Comparison of ENCODE assay signal across 22 mouse cellular contexts in genomic region chr8:72453904-72454303, GRCm38 (mm10). TPM values are rescaled to one million over a fixed set of nuclear protein-coding genes. Genes with fewer than 3 reads are reported as not detected.
DNase-seq lines count a peak whose midpoint lies in the region; ATAC-seq and TF ChIP-seq lines count a peak whose summit lies in the region.
"Had no signal": no experiment of that assay in that cellular context is flagged by ENCODE, and none has a peak within 500 bp of the region (broad histone marks: within the 10 kb centered on the region; RNA-seq: fewer than 3 reads in every experiment).

No protein-coding gene starts in this region.

- no peak for TF ChIP-seq EP300 in MEL (IDR thresholded peaks at IDR 0.05; ENCODE audit: low read depth in 1 of 2, low read length in 2 of 2)

- DNase-seq in midbrain, postnatal 0 days (ENCODE audit: low spot score), result no peak
- no peak for DNase-seq in midbrain, embryonic 10.5 days (ENCODE audit: low spot score)
- no peak for DNase-seq in MEL (ENCODE audit: low read depth, low spot score)
- DNase-seq in brain, embryonic 14.5 days (ENCODE audit: low read depth), result no peak
- DNase-seq in heart, postnatal 36 days, result no peak
- DNase-seq in ovary, postnatal 36 days (ENCODE audit: low spot score), result no peak
- DNase-seq: adrenal gland, postnatal 10 days; cerebellum, adult 11-12 months; cerebellum, adult 9-10 months; cerebellum, postnatal 25 days; gastrocnemius, adult 2 months; gastrocnemius, postnatal 25 days; heart, adult 11 months; heart, postnatal 14 days had no signal

- H3K27me3 ChIP-seq in intestine, postnatal 0 days (replicated peaks; ENCODE audit: control insufficient read depth, insufficient read depth, low read length), result no peaks in the 10 kb centered on the region
- no peaks in the 10 kb centered on the region for H3K27me3 ChIP-seq in intestine, embryonic 15.5 days (replicated peaks)
- H3K27me3 ChIP-seq in midbrain, postnatal 0 days (ENCODE audit: insufficient read depth, low read length), result no peaks in the 10 kb centered on the region
- no peaks in the 10 kb centered on the region for H3K27me3 ChIP-seq in midbrain, embryonic 10.5 days (ENCODE audit: low read depth, poor library complexity, severe bottlenecking)
- H3K27me3 ChIP-seq in MEL (ENCODE audit: control insufficient read depth in 1 of 2, insufficient read depth in 2 of 2, low read length in 2 of 2), result no peaks in the 10 kb centered on the region
- H3K27me3 ChIP-seq: embryonic facial prominence, embryonic 12.5 days; forebrain, embryonic 12.5 days; hindbrain, embryonic 15.5 days; Patski had no signal

- H3K4me1 ChIP-seq in intestine, postnatal 0 days (replicated peaks; ENCODE audit: control insufficient read depth, insufficient read depth, low read length), result no peaks in the 10 kb centered on the region
- no peaks in the 10 kb centered on the region for H3K4me1 ChIP-seq in intestine, embryonic 15.5 days (replicated peaks)
- H3K4me1 ChIP-seq in midbrain, postnatal 0 days (ENCODE audit: insufficient read depth, low read length), result no peaks in the 10 kb centered on the region
- no peaks in the 10 kb centered on the region for H3K4me1 ChIP-seq in midbrain, embryonic 10.5 days
- no peaks in the 10 kb centered on the region for H3K4me1 ChIP-seq in MEL (ENCODE audit: control insufficient read depth in 1 of 2, insufficient read depth in 2 of 2, low read length in 2 of 2)
- H3K4me1 ChIP-seq: embryonic facial prominence, embryonic 12.5 days; forebrain, embryonic 12.5 days; hindbrain, embryonic 15.5 days had no signal

- intact Hi-C loops in heart, postnatal 36 days (cut with DNase I), result no loop called here

- no peak for TF ChIP-seq POLR2A in MEL (IDR thresholded peaks at IDR 0.05; ENCODE audit: control insufficient read depth in 1 of 2, insufficient read depth in 1 of 2, low read depth in 1 of 2, low read length in 2 of 2, poor library complexity in 1 of 2)
- TF ChIP-seq POLR2A in brain, embryonic 14.5 days (IDR thresholded peaks at IDR 0.05; ENCODE audit: borderline replicate concordance, extremely low read depth, insufficient read depth, insufficient read length, poor library complexity, severe bottlenecking), result no peak

- TF ChIP-seq CTCF in intestine, postnatal 0 days (IDR thresholded peaks at IDR 0.05; ENCODE audit: low read depth), result 0 out of 2 replicates have a peak, but pooled peaks have one; percentile 18
- peak; percentile 11; the same call in 1 of the 2 replicates for TF ChIP-seq CTCF in midbrain, postnatal 0 days (IDR thresholded peaks at IDR 0.05)
- TF ChIP-seq CTCF in MEL (IDR thresholded peaks at IDR 0.05 in 2 of 3, conservative IDR thresholded peaks at IDR 0.05 in 1 of 3; ENCODE audit: control insufficient read depth in 1 of 3, insufficient read depth in 1 of 3, low read depth in 2 of 3, low read length in 3 of 3, poor library complexity in 1 of 3, severe bottlenecking in 1 of 3), result peak in 2 of 3 experiments; percentile 13 to 29; a peak in 2 of 6 replicates
- TF ChIP-seq CTCF in brain, embryonic 14.5 days (IDR thresholded peaks at IDR 0.05; ENCODE audit: borderline replicate concordance, extremely low read depth, insufficient read depth, insufficient read length), result peak; percentile 1; the same call in 1 of the 2 replicates

- H3K4me3 ChIP-seq in intestine, postnatal 0 days (ENCODE audit: low read depth, low read length), result no peak overlapping the region
- H3K4me3 ChIP-seq in intestine, embryonic 15.5 days (replicated peaks), result no peak overlapping the region
- no peak overlapping the region for H3K4me3 ChIP-seq in midbrain, postnatal 0 days (ENCODE audit: low read depth, low read length)
- H3K4me3 ChIP-seq in midbrain, embryonic 10.5 days, result no peak overlapping the region
- no peak overlapping the region for H3K4me3 ChIP-seq in MEL (ENCODE audit: control insufficient read depth in 1 of 2, insufficient read depth in 1 of 2, low read depth in 2 of 2, low read length in 2 of 2)
- H3K4me3 ChIP-seq: embryonic facial prominence, embryonic 12.5 days; forebrain, embryonic 12.5 days; gastrocnemius, adult 2 months; heart, embryonic 10.5 days; hindbrain, embryonic 15.5 days had no signal

- no peak overlapping the region for H3K9ac ChIP-seq in intestine, postnatal 0 days (ENCODE audit: low read depth, low read length)
- H3K9ac ChIP-seq in intestine, embryonic 15.5 days, result no peak overlapping the region
- no peak overlapping the region for H3K9ac ChIP-seq in midbrain, postnatal 0 days (replicated peaks; ENCODE audit: low read length, poor library complexity, severe bottlenecking)
- H3K9ac ChIP-seq in MEL (ENCODE audit: control insufficient read depth, low read depth, low read length, poor library complexity, severe bottlenecking), result no peak overlapping the region
- H3K9ac ChIP-seq: embryonic facial prominence, embryonic 12.5 days; forebrain, embryonic 12.5 days; hindbrain, embryonic 15.5 days had no signal

- no peaks in the 10 kb centered on the region for H3K79me2 ChIP-seq in MEL (ENCODE audit: control insufficient read depth, insufficient read depth, low read length, poor library complexity)

- H3K9me3 ChIP-seq in intestine, postnatal 0 days (ENCODE audit: control insufficient read depth), result no peaks in the 10 kb centered on the region
- H3K9me3 ChIP-seq in intestine, embryonic 15.5 days, result no peaks in the 10 kb centered on the region
- H3K9me3 ChIP-seq in midbrain, postnatal 0 days (ENCODE audit: low read length), result no peaks in the 10 kb centered on the region
- H3K9me3 ChIP-seq in midbrain, embryonic 10.5 days (replicated peaks), result no peaks in the 10 kb centered on the region; the same call in 1 of the 2 replicates
- H3K9me3 ChIP-seq in MEL (replicated peaks; ENCODE audit: insufficient read depth, low read length), result no peaks in the 10 kb centered on the region
- H3K9me3 ChIP-seq: embryonic facial prominence, embryonic 12.5 days; heart, embryonic 10.5 days; hindbrain, embryonic 15.5 days had no signal

- no peak for TF ChIP-seq RAD21 in MEL (IDR thresholded peaks at IDR 0.05; ENCODE audit: low read depth, low read length)

- peaks cover 50% of the 10 kb centered on the region for H3K36me3 ChIP-seq in intestine, postnatal 0 days (ENCODE audit: control insufficient read depth, insufficient read depth)
- peaks cover 29% of the 10 kb centered on the region; the same call in 1 of the 2 replicates for H3K36me3 ChIP-seq in intestine, embryonic 15.5 days
- peaks cover 58% of the 10 kb centered on the region for H3K36me3 ChIP-seq in midbrain, postnatal 0 days (ENCODE audit: insufficient read depth, low read length)
- peaks cover 85% of the 10 kb centered on the region for H3K36me3 ChIP-seq in midbrain, embryonic 10.5 days
- peaks cover 0 to 4% of the 10 kb centered on the region in 2 experiments; a peak in 1 of 4 replicates for H3K36me3 ChIP-seq in MEL (ENCODE audit: control insufficient read depth in 1 of 2, insufficient read depth in 2 of 2, low read length in 2 of 2)

- H3K4me2 ChIP-seq in intestine, postnatal 0 days (replicated peaks; ENCODE audit: low read depth), result no peak overlapping the region
- no peak overlapping the region for H3K4me2 ChIP-seq in intestine, embryonic 15.5 days (replicated peaks)
- H3K4me2 ChIP-seq in midbrain, postnatal 0 days (ENCODE audit: low read depth, low read length, poor library complexity, severe bottlenecking), result no peak overlapping the region
- H3K4me2 ChIP-seq: embryonic facial prominence, embryonic 12.5 days; forebrain, embryonic 12.5 days; hindbrain, embryonic 15.5 days had no signal

- no peak overlapping the region for H3K27ac ChIP-seq in intestine, postnatal 0 days (ENCODE audit: low read depth, low read length)
- no peak overlapping the region for H3K27ac ChIP-seq in intestine, embryonic 15.5 days
- H3K27ac ChIP-seq in midbrain, postnatal 0 days (ENCODE audit: low read depth, low read length), result no peak overlapping the region
- no peak overlapping the region for H3K27ac ChIP-seq in midbrain, embryonic 10.5 days (replicated peaks)
- H3K27ac ChIP-seq in MEL (ENCODE audit: control insufficient read depth, low read depth, low read length), result no peak overlapping the region
- H3K27ac ChIP-seq: embryonic facial prominence, embryonic 12.5 days; forebrain, embryonic 12.5 days; gastrocnemius, adult 2 months; heart, embryonic 10.5 days; hindbrain, embryonic 15.5 days had no signal

- ATAC-seq in intestine, postnatal 0 days, result no peak
- no peak for ATAC-seq in intestine, embryonic 15.5 days
- no peak for ATAC-seq in midbrain, postnatal 0 days (ENCODE audit: low FRiP score)
- ATAC-seq: inflammation-experienced regulatory T-cells, adult 6 months; Patski had no signal

- WGBS in intestine, postnatal 0 days, result 94% methylated on average over 2 of the region's 2 CpGs
- WGBS in intestine, embryonic 15.5 days, result 94% methylated on average over 2 of the region's 2 CpGs
- WGBS in midbrain, postnatal 0 days, result 98% methylated on average over 2 of the region's 2 CpGs
- 93% methylated on average over 2 of the region's 2 CpGs for WGBS in midbrain, embryonic 10.5 days

RNA-seq across cellular contexts. Expression of gene 1700030K09Rik, which starts 10.2 kb away (rescaled TPM):
- 3.6 and 3.8 TPM in 2 replicates for polyA plus RNA-seq in intestine, postnatal 0 days (2015; fragmentation: Nextera tagmentation; extraction: Ambion mirVana)
- polyA plus RNA-seq in intestine, embryonic 15.5 days (2015; fragmentation: Nextera tagmentation; extraction: Ambion mirVana), result 11.8 and 11.9 TPM in 2 replicates
- total RNA-seq in midbrain, postnatal 0 days (2014; rRNA removed), result 8.7 and 8.9 TPM in 2 replicates
- polyA plus RNA-seq in midbrain, postnatal 0 days (2015; fragmentation: Nextera tagmentation; extraction: Ambion mirVana), result 14.7 TPM in 2 replicates
- 16.5 and 16.9 TPM in 2 replicates for polyA plus RNA-seq in midbrain, embryonic 10.5 days (2016; fragmentation: Nextera tagmentation; extraction: Ambion mirVana)
- 8.4 and 9.2 TPM in 2 replicates for total RNA-seq in MEL (2012; rRNA removed)
- polyA plus RNA-seq in MEL (2012; ENCODE audit: insufficient read depth in 1 of 2, insufficient read length in 2 of 2, low read depth in 1 of 2, low replicate concordance in 2 of 2, missing spikeins in 1 of 2), result 10 to 100 TPM in 1 of 2 experiments, not detected in 1; 10.3 TPM
- 17.3 and 18.7 TPM in 2 replicates for polyA plus RNA-seq in brain, embryonic 14.5 days (2012; rRNA removed)
- total RNA-seq in heart, postnatal 36 days (2021), result 1 to 10 TPM; 4.6 to 5.8 TPM

RNA-seq across cellular contexts. Expression of gene Calr3, which starts 10.2 kb away (rescaled TPM):
- polyA plus RNA-seq in intestine, postnatal 0 days (2015; fragmentation: Nextera tagmentation; extraction: Ambion mirVana), result 0.46 and 0.55 TPM in 2 replicates
- 0.98 and 1.1 TPM in 2 replicates for polyA plus RNA-seq in intestine, embryonic 15.5 days (2015; fragmentation: Nextera tagmentation; extraction: Ambion mirVana)
- total RNA-seq in midbrain, postnatal 0 days (2014; rRNA removed), result 0.28 and 0.77 TPM in 2 replicates
- 1.0 and 1.2 TPM in 2 replicates for polyA plus RNA-seq in midbrain, postnatal 0 days (2015; fragmentation: Nextera tagmentation; extraction: Ambion mirVana)
- 1.8 and 2.1 TPM in 2 replicates for polyA plus RNA-seq in midbrain, embryonic 10.5 days (2016; fragmentation: Nextera tagmentation; extraction: Ambion mirVana)
- 3.9 and 4.0 TPM in 2 replicates for total RNA-seq in MEL (2012; rRNA removed)
- polyA plus RNA-seq in MEL (2012; ENCODE audit: insufficient read depth in 1 of 2, insufficient read length in 2 of 2, low read depth in 1 of 2, low replicate concordance in 2 of 2, missing spikeins in 1 of 2), result 1 to 10 TPM in 1 of 2 experiments, not detected in 1; 2.7 TPM
- 0.42 and 0.43 TPM in 2 replicates for polyA plus RNA-seq in brain, embryonic 14.5 days (2012; rRNA removed)
- 10 to 100 TPM; 17.1 to 22.0 TPM for total RNA-seq in heart, postnatal 36 days (2021)

RNA-seq across cellular contexts. Expression of gene Cherp, which starts 21.1 kb away (rescaled TPM):
- 17.8 and 19.4 TPM in 2 replicates for polyA plus RNA-seq in intestine, postnatal 0 days (2015; fragmentation: Nextera tagmentation; extraction: Ambion mirVana)
- 47.4 and 49.6 TPM in 2 replicates for polyA plus RNA-seq in intestine, embryonic 15.5 days (2015; fragmentation: Nextera tagmentation; extraction: Ambion mirVana)
- 33.4 and 51.4 TPM in 2 replicates for total RNA-seq in midbrain, postnatal 0 days (2014; rRNA removed)
- 44.5 and 50.9 TPM in 2 replicates for polyA plus RNA-seq in midbrain, postnatal 0 days (2015; fragmentation: Nextera tagmentation; extraction: Ambion mirVana)
- polyA plus RNA-seq in midbrain, embryonic 10.5 days (2016; fragmentation: Nextera tagmentation; extraction: Ambion mirVana), result 96.8 and 105 TPM in 2 replicates
- total RNA-seq in MEL (2012; rRNA removed), result 21.1 and 24.6 TPM in 2 replicates
- polyA plus RNA-seq in MEL (2012; ENCODE audit: insufficient read depth in 1 of 2, insufficient read length in 2 of 2, low read depth in 1 of 2, low replicate concordance in 2 of 2, missing spikeins in 1 of 2), result 100 to 1,000 TPM in 1 of 2 experiments, 10 to 100 TPM in 1; 78.0 to 106 TPM
- 68.3 and 85.0 TPM in 2 replicates for polyA plus RNA-seq in brain, embryonic 14.5 days (2012; rRNA removed)
- total RNA-seq in heart, postnatal 36 days (2021), result 10 to 100 TPM; 36.4 to 45.2 TPM

RNA-seq across cellular contexts. Expression of gene Eps15l1, which starts 32.6 kb away (rescaled TPM):
- polyA plus RNA-seq in intestine, postnatal 0 days (2015; fragmentation: Nextera tagmentation; extraction: Ambion mirVana), result 16.3 and 17.3 TPM in 2 replicates
- polyA plus RNA-seq in intestine, embryonic 15.5 days (2015; fragmentation: Nextera tagmentation; extraction: Ambion mirVana), result 43.6 and 45.5 TPM in 2 replicates
- total RNA-seq in midbrain, postnatal 0 days (2014; rRNA removed), result 65.7 and 66.4 TPM in 2 replicates
- 51.3 and 51.9 TPM in 2 replicates for polyA plus RNA-seq in midbrain, postnatal 0 days (2015; fragmentation: Nextera tagmentation; extraction: Ambion mirVana)
- polyA plus RNA-seq in midbrain, embryonic 10.5 days (2016; fragmentation: Nextera tagmentation; extraction: Ambion mirVana), result 71.2 and 77.2 TPM in 2 replicates
- 18.6 and 19.1 TPM in 2 replicates for total RNA-seq in MEL (2012; rRNA removed)
- polyA plus RNA-seq in MEL (2012; ENCODE audit: insufficient read depth in 1 of 2, insufficient read length in 2 of 2, low read depth in 1 of 2, low replicate concordance in 2 of 2, missing spikeins in 1 of 2), result 10 to 100 TPM in 1 of 2 experiments, not detected in 1; 40.8 TPM
- polyA plus RNA-seq in brain, embryonic 14.5 days (2012; rRNA removed), result 94.8 and 102 TPM in 2 replicates
- 10 to 100 TPM; 41.5 to 43.0 TPM for total RNA-seq in heart, postnatal 36 days (2021)

RNA-seq across cellular contexts. Expression of gene Slc35e1, which starts 38.5 kb away (rescaled TPM):
- polyA plus RNA-seq in intestine, postnatal 0 days (2015; fragmentation: Nextera tagmentation; extraction: Ambion mirVana), result 18.1 and 21.8 TPM in 2 replicates
- polyA plus RNA-seq in intestine, embryonic 15.5 days (2015; fragmentation: Nextera tagmentation; extraction: Ambion mirVana), result 17.3 and 19.8 TPM in 2 replicates
- total RNA-seq in midbrain, postnatal 0 days (2014; rRNA removed), result 47.7 and 69.4 TPM in 2 replicates
- polyA plus RNA-seq in midbrain, postnatal 0 days (2015; fragmentation: Nextera tagmentation; extraction: Ambion mirVana), result 11.1 and 12.0 TPM in 2 replicates
- 13.1 and 16.3 TPM in 2 replicates for polyA plus RNA-seq in midbrain, embryonic 10.5 days (2016; fragmentation: Nextera tagmentation; extraction: Ambion mirVana)
- total RNA-seq in MEL (2012; rRNA removed), result 24.4 and 31.7 TPM in 2 replicates
- 10 to 100 TPM in 1 of 2 experiments, not detected in 1; 30.4 TPM for polyA plus RNA-seq in MEL (2012; ENCODE audit: insufficient read depth in 1 of 2, insufficient read length in 2 of 2, low read depth in 1 of 2, low replicate concordance in 2 of 2, missing spikeins in 1 of 2)
- 41.3 and 43.8 TPM in 2 replicates for polyA plus RNA-seq in brain, embryonic 14.5 days (2012; rRNA removed)
- 10 to 100 TPM; 68.5 to 72.2 TPM for total RNA-seq in heart, postnatal 36 days (2021)
